Mouse (Mus musculus): Measurements from ENCODE around the gene Nr1h2.

GRCm38 (mm10) chr7:44586518-44586917 is 32.8 kb upstream of the Nr1h2 start:
- no peak for TF ChIP-seq MEF2A (IDR thresholded peaks at IDR 0.05; ENCODE audit: borderline replicate concordance, low read depth, low read length)
- TF ChIP-seq MAZ (IDR thresholded peaks at IDR 0.05; ENCODE audit: low read depth, low read length) = no peak
- TF ChIP-seq EP300 (IDR thresholded peaks at IDR 0.05; ENCODE audit: low read length) = no peak
- TF ChIP-seq E2F4 (IDR thresholded peaks at IDR 0.05; ENCODE audit: insufficient replicate concordance, low read depth, low read length) = no peak
- TF ChIP-seq ZNF384 (IDR thresholded peaks at IDR 0.05; ENCODE audit: low read depth, low read length) = no peak
- TF ChIP-seq MXI1 (IDR thresholded peaks at IDR 0.05; ENCODE audit: low read depth, low read length) = no peak
- TF ChIP-seq ZC3H11A (IDR thresholded peaks at IDR 0.05; ENCODE audit: low read depth, low read length) = no peak
- TF ChIP-seq TCF12 (IDR thresholded peaks at IDR 0.05; ENCODE audit: low read depth, low read length) = no peak
- no peak for TF ChIP-seq CTCF (conservative IDR thresholded peaks at IDR 0.05 in 1 of 2, IDR thresholded peaks at IDR 0.05 in 1 of 2; ENCODE audit: low read depth in 2 of 2, low read length in 2 of 2)
- no peak for TF ChIP-seq CHD2 (IDR thresholded peaks at IDR 0.05; ENCODE audit: low read length)
- no peak for TF ChIP-seq POLR2A (IDR thresholded peaks at IDR 0.05; ENCODE audit: low read depth, low read length)

Data from CH12.LX (cell line).